Mouse (Mus musculus): Measurements from ENCODE around the gene 5730596B20Rik. TPM values are rescaled to one million over a fixed set of nuclear protein-coding genes. Genes with fewer than 3 reads are reported as not detected.

The 5730596B20Rik gene
- polyA plus RNA-seq, 1 experiment from 2014 or later, result 1.5 TPM

- Histone ChIP-seq H3K9me3 (ENCODE audit: control insufficient read depth, low read length) (no peaks in the 10 kb centered on the region), H3K4me3 (ENCODE audit: low read length) (peak overlapping the region; percentile 70), H3K27me3 (replicated peaks; ENCODE audit: control insufficient read depth, insufficient read depth, low read length) (no peaks in the 10 kb centered on the region), H3K36me3 (ENCODE audit: control insufficient read depth, insufficient read depth, low read length) (no peaks in the 10 kb centered on the region), H3K4me1 (ENCODE audit: control insufficient read depth, insufficient read depth, low read length) (peaks cover 40% of the 10 kb centered on the region), H3K4me2 (ENCODE audit: low read depth, low read length) (peak overlapping the region; percentile 95), H3K9ac (ENCODE audit: low read depth, low read length) (peak overlapping the region; percentile 89), H3K27ac (ENCODE audit: low read length) (peak overlapping the region; percentile 93)
- 0 out of 2 replicates have a peak, but pooled peaks have one; percentile 2 for ATAC-seq
- WGBS, result 9% methylated on average over 23 of the region's 23 CpGs
Observed at GRCm38 (mm10) chr6:52190410-52190809, 13.1 kb downstream of the 5730596B20Rik start.

- under 1% methylated on average over 76 of the region's 102 CpGs for WGBS
- ATAC-seq, result peak; percentile 49
- H3K4me1 ChIP-seq (ENCODE audit: control insufficient read depth, insufficient read depth, low read length), result peaks cover 36% of the 10 kb centered on the region
Observed at GRCm38 (mm10) chr6:52190906-52191810, 13.9 kb downstream of the 5730596B20Rik start, which contains the start of gene Hoxa4. Gene Hoxa4 (minus strand): TSS chr6:52191753.

GRCm38 (mm10) chr6:52191860-52192550 lies 14.7 kb downstream of the 5730596B20Rik start:
- WGBS, result 1% methylated on average over 43 of the region's 55 CpGs

More at GRCm38 (mm10) chr6:52190906-52191810, 13.9 kb downstream of the 5730596B20Rik start, which contains the start of gene Hoxa4:
- Histone ChIP-seq H3K9ac (ENCODE audit: low read depth, low read length) (peak within 1 kb of the TSS; percentile 89), H3K36me3 (ENCODE audit: control insufficient read depth, insufficient read depth, low read length) (no peaks in the 10 kb centered on the region), H3K4me2 (ENCODE audit: low read depth, low read length) (peak within 1 kb of the TSS; percentile 95), H3K27ac (ENCODE audit: low read length) (peak within 1 kb of the TSS; percentile 93), H3K27me3 (replicated peaks; ENCODE audit: control insufficient read depth, insufficient read depth, low read length) (no peaks in the 10 kb centered on the region; the same call in 1 of the 2 replicates), H3K9me3 (ENCODE audit: control insufficient read depth, low read length) (no peaks in the 10 kb centered on the region), H3K4me3 (ENCODE audit: low read length) (peak within 1 kb of the TSS; percentile 70)

GRCm38 (mm10) chr6:52194690-52195089 lies 17.4 kb downstream of the 5730596B20Rik start:
- no peaks in the 10 kb centered on the region; the same call in 1 of the 2 replicates for H3K27me3 ChIP-seq (replicated peaks; ENCODE audit: control insufficient read depth, insufficient read depth, low read length)
- peak overlapping the region; percentile 67 for H3K27ac ChIP-seq (ENCODE audit: low read length)
- H3K9ac ChIP-seq (ENCODE audit: low read depth, low read length), result peak overlapping the region; percentile 52
- no peak for ATAC-seq
- H3K9me3 ChIP-seq (ENCODE audit: control insufficient read depth, low read length), result no peaks in the 10 kb centered on the region
- WGBS, result 17% methylated on average over 10 of the region's 10 CpGs
- no peak overlapping the region for H3K4me3 ChIP-seq (ENCODE audit: low read length)
- no peaks in the 10 kb centered on the region for H3K36me3 ChIP-seq (ENCODE audit: control insufficient read depth, insufficient read depth, low read length)
- peaks cover 32% of the 10 kb centered on the region for H3K4me1 ChIP-seq (ENCODE audit: control insufficient read depth, insufficient read depth, low read length)
- peak overlapping the region; percentile 32 for H3K4me2 ChIP-seq (ENCODE audit: low read depth, low read length)

More at GRCm38 (mm10) chr6:52191860-52192550, 14.7 kb downstream of the 5730596B20Rik start:
- Histone ChIP-seq H3K4me2 (ENCODE audit: low read depth, low read length) (peak overlapping the region; percentile 95), H3K4me1 (ENCODE audit: control insufficient read depth, insufficient read depth, low read length) (peaks cover 32% of the 10 kb centered on the region), H3K36me3 (ENCODE audit: control insufficient read depth, insufficient read depth, low read length) (no peaks in the 10 kb centered on the region), H3K27me3 (replicated peaks; ENCODE audit: control insufficient read depth, insufficient read depth, low read length) (no peaks in the 10 kb centered on the region; the same call in 1 of the 2 replicates), H3K4me3 (ENCODE audit: low read length) (peak overlapping the region; percentile 70), H3K9me3 (ENCODE audit: control insufficient read depth, low read length) (no peaks in the 10 kb centered on the region), H3K27ac (ENCODE audit: low read length) (peak overlapping the region; percentile 89), H3K9ac (ENCODE audit: low read depth, low read length) (peak overlapping the region; percentile 73)
- peak; percentile 71 for ATAC-seq

- Histone ChIP-seq H3K9ac (ENCODE audit: low read depth, low read length) (no peak overlapping the region), H3K27ac (ENCODE audit: low read length) (peak overlapping the region; percentile 4; the same call in 1 of the 2 replicates), H3K4me1 (ENCODE audit: control insufficient read depth, insufficient read depth, low read length) (peaks cover 39% of the 10 kb centered on the region), H3K27me3 (replicated peaks; ENCODE audit: control insufficient read depth, insufficient read depth, low read length) (no peaks in the 10 kb centered on the region; the same call in 1 of the 2 replicates), H3K36me3 (ENCODE audit: control insufficient read depth, insufficient read depth, low read length) (no peaks in the 10 kb centered on the region), H3K4me2 (ENCODE audit: low read depth, low read length) (peak overlapping the region; percentile 16; the same call in 1 of the 2 replicates), H3K4me3 (ENCODE audit: low read length) (no peak overlapping the region), H3K9me3 (ENCODE audit: control insufficient read depth, low read length) (no peaks in the 10 kb centered on the region)
- no peak for ATAC-seq
- WGBS, result 20% methylated on average over 9 of the region's 9 CpGs
Observed at GRCm38 (mm10) chr6:52196811-52197210, 19.5 kb downstream of the 5730596B20Rik start.

GRCm38 (mm10) chr6:52197271-52197670 lies 20.0 kb downstream of the 5730596B20Rik start:
- Histone ChIP-seq H3K27ac (ENCODE audit: low read length) (peak overlapping the region; percentile 79; the same call in 1 of the 2 replicates), H3K9me3 (ENCODE audit: control insufficient read depth, low read length) (no peaks in the 10 kb centered on the region), H3K9ac (ENCODE audit: low read depth, low read length) (no peak overlapping the region), H3K27me3 (replicated peaks; ENCODE audit: control insufficient read depth, insufficient read depth, low read length) (no peaks in the 10 kb centered on the region; the same call in 1 of the 2 replicates), H3K36me3 (ENCODE audit: control insufficient read depth, insufficient read depth, low read length) (no peaks in the 10 kb centered on the region), H3K4me2 (ENCODE audit: low read depth, low read length) (peak overlapping the region; percentile 16; the same call in 1 of the 2 replicates), H3K4me3 (ENCODE audit: low read length) (no peak overlapping the region), H3K4me1 (ENCODE audit: control insufficient read depth, insufficient read depth, low read length) (peaks cover 39% of the 10 kb centered on the region)
- ATAC-seq, result peak; percentile 55
- 7% methylated on average over 10 of the region's 10 CpGs for WGBS

GRCm38 (mm10) chr6:52200073-52200750 lies 22.9 kb downstream of the 5730596B20Rik start:
- H3K27me3 ChIP-seq (replicated peaks; ENCODE audit: control insufficient read depth, insufficient read depth, low read length), result peaks cover 2% of the 10 kb centered on the region; the same call in 1 of the 2 replicates
- peaks cover 21% of the 10 kb centered on the region for H3K4me1 ChIP-seq (ENCODE audit: control insufficient read depth, insufficient read depth, low read length)
- H3K27ac ChIP-seq (ENCODE audit: low read length), result peak overlapping the region; percentile 64
- H3K9me3 ChIP-seq (ENCODE audit: control insufficient read depth, low read length), result no peaks in the 10 kb centered on the region
- H3K4me3 ChIP-seq (ENCODE audit: low read length), result peak overlapping the region; percentile 34
- H3K36me3 ChIP-seq (ENCODE audit: control insufficient read depth, insufficient read depth, low read length), result no peaks in the 10 kb centered on the region
- WGBS, result 19% methylated on average over 30 of the region's 30 CpGs
- H3K9ac ChIP-seq (ENCODE audit: low read depth, low read length), result peak overlapping the region; percentile 65
- peak overlapping the region; percentile 53 for H3K4me2 ChIP-seq (ENCODE audit: low read depth, low read length)
- ATAC-seq, result peak; percentile 52

GRCm38 (mm10) chr6:52200751-52201250 lies 23.5 kb downstream of the 5730596B20Rik start:
- peak overlapping the region; percentile 65 for H3K9ac ChIP-seq (ENCODE audit: low read depth, low read length)
- no peaks in the 10 kb centered on the region for H3K9me3 ChIP-seq (ENCODE audit: control insufficient read depth, low read length)
- peak overlapping the region; percentile 34 for H3K4me3 ChIP-seq (ENCODE audit: low read length)
- peaks cover 8% of the 10 kb centered on the region for H3K27me3 ChIP-seq (replicated peaks; ENCODE audit: control insufficient read depth, insufficient read depth, low read length)
- no peaks in the 10 kb centered on the region for H3K36me3 ChIP-seq (ENCODE audit: control insufficient read depth, insufficient read depth, low read length)
- ATAC-seq, result peak; percentile 33
- peaks cover 23% of the 10 kb centered on the region for H3K4me1 ChIP-seq (ENCODE audit: control insufficient read depth, insufficient read depth, low read length)
- peak overlapping the region; percentile 53 for H3K4me2 ChIP-seq (ENCODE audit: low read depth, low read length)
- WGBS, result 19% methylated on average over 10 of the region's 10 CpGs
- H3K27ac ChIP-seq (ENCODE audit: low read length), result peak overlapping the region; percentile 64
